Mouse (Mus musculus) G1E-ER4 (cell line): ENCODE results near the gene Rgs16. TPM values are rescaled to one million over a fixed set of nuclear protein-coding genes. Genes with fewer than 3 reads are reported as not detected.

ENCODE experiments used
- GATA1 ChIP-seq: IDR thresholded peaks from one replicate; pipeline ENCODE4 v1.8.0; 2012; ENCODE audit warnings: low read length, inconsistent platforms
- polyA plus RNA-seq: library from polyadenylated mRNA; stranded (reverse); fragments of >175 nt; gene quantifications from 2 replicates; pipeline ENCODE4 v1.2.3, GENCODE M21; 2012

Gene Rgs16
- polyA plus RNA-seq, 1 experiment = not detected

DNA sequence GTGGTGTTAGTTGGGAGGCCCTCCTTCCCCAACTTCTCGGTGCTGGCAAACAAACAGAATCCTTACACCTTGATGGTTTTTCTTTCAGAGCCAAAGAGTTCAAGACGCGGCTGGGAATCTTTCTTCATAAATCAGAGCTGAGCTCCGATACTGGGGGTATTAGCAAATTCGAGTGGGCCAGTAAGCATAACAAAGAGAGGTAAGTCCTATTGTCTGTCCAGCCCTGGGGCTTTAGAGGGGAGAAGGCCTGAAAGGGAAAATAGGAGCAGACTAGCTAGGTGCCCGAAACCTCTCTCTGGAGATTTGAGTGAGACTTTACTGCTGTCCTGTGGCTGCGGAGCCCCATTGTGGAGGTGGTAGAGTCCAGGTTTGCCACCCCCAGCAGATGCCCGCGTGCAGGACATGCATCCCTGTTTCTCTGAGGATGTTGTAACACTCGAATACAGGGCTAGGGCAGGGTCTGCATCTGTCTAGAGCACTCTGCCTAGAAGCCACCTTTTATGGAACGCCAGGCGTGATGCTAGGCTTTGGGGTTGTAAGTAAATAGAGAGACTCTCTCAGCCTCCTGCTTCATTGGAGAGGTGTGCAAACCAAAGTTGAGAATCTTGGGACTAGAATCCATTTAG is 739 bp downstream of the Rgs16 start:
- TF ChIP-seq GATA1 = no peak

DNA sequence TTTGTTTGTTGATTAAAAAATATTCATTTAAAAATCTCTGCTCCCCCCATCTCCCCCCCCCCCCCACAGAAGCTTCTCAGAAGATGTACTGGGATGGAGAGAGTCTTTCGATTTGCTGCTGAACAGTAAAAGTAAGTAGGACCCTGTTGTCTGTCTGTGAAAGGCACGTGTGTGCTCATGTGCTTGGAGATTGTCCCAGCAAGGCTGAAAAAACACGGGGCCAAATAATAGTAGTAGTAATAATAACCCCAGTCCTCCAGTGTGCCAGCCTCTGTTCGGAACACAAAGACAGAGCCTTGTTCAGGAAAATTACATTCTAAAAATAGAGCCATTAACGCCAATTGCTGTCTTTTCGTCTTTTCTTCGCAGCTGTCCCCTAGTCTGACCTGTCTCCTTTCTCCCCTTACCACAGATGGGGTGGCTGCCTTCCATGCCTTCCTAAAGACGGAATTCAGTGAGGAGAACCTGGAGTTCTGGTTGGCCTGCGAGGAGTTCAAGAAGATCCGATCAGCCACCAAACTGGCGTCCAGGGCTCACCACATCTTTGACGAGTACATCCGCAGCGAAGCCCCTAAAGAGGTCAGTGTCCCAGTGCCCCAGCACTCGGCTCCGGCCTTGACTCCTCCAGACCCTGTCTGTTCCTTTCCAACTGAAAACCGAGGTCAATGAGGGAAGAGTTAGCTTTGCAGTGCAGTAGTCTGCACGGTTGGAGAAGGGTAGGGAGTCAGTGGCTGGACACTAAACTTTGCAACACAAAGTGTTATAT is 1.6 kb downstream of the Rgs16 start:
- no peak for TF ChIP-seq GATA1

DNA sequence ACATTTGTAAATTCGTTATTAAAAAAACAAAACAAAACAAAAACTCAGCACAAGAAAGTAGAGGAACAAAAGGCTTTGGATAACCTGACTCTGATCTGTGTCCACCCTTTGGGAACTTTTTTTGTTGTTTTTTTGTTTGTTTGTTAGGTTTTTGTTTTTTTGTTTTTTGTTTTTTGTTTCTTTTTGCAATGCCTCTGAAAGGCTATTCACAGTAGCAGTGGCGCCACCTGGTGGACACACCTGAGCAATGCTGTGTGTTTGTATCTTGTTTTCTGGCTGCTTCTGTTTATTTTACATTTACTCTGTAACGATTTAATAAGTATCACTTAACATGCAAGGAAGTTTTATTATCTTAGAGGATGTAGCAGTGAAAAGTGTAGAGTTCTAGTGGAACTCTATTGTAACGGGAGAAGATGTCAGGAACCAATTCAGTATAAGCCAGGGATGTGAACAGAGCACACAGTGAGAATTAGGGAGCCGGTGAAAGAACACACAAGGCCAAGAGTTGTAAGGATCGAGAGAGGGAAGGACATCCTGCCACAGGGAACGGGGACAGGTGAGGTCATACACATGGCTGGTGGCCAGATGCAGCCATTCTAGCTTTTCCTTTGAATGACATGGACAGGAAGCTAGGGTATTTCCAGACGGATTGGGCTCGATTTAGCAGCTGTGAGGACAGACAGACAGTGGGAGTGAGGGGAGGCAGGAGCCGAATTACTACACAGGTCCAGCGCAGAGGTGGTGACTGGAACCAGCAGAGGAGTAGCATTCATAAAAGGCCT is 2.4 kb downstream of the Rgs16 start:
- TF ChIP-seq GATA1 = no peak

DNA sequence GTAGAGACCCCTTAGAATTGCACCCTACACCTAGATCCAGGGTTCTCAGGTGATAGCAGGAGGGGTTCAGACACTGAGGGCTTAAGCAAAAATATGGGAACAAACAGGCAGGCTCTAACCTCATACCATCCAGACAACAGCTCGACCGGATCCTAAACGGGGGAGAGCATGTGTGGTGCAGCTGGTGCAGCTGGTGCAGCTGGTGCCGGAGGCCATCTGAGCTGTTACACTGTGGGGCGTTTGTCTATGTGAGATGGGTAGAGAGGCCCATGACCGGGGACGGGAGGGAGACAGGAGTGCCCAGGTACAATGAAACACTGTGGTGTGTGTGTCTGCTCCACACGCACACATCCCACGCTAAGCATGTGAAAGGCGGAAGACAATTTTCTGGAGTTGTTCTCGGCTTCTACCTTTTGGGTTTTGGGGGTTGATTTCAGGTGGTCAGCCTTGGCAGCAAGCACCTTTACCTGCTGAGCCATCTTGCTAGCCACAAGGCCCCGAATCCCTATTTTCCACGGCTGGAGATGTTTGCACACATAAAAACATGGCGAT is 6.0 kb downstream of the Rgs16 start:
- no peak for TF ChIP-seq GATA1

DNA sequence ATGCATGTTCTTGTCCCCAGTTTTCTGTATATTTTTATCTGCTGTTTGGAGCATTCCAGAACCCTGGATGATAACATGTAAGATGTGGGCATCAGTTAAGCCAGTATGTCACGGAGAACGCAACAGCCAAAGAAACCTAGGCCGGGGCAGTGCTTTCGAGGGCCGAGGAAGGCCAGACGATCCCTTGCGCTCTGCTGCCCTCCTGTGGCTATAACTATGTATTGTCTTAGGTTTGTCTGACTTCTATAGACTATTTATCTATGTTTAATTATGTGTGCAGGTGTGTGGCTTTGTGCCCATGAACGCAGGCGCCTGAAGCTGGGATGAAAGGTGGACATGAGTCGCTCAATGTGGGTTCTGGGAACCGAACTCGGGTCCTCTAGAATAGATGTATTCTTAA is 6.6 kb downstream of the Rgs16 start:
- no peak for TF ChIP-seq GATA1

DNA sequence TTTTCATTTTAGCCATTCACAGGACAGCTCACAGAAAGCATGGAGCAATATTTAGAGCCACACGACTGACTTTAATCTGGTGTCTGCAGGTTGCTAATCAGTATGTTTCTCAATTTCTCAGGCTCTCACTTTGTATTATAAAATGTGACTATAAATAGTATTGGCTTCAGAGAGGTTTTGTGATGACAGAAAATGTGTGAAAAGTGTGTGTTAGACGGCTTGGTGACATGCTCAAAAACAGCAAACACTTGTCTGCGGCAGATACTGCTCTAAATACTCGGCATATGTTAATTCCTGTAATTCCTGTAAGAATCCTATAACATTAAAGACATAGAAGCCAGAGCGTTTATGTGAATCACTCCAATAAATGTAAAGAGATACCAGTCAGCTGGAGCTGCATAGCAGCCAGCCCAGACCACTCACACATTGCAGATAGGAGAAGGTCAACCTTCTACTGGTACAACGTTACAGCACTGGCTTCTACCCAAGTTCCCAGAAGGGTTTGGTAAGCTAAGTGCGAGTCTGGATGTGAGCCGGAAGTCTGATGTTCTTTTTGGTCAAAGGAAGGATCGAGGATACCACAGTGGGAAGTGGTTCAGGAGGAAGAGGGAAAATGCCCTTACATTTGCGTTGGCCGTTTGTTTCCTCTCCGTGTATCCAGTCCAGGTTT is 7.8 kb downstream of the Rgs16 start:
- no peak for TF ChIP-seq GATA1

DNA sequence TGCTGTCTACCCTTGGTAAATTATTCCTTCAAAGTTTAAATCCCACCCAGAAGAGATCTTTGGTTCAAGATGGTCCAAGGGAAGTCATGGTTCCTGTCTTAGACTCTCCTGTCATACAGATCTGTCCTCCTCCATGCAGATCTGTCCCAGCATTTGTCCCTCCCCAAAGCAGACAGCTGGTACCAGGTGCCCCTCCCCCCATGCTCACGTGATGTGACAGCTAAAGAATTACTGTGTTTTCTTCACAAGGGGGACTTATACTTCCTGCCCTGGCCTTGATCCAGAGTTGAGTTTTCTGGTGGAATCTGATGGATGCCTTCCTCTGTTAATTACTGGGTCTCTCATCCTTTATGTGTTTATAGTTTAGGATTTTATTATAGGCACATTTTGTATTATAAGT is 8.4 kb downstream of the Rgs16 start:
- TF ChIP-seq GATA1 = no peak

DNA sequence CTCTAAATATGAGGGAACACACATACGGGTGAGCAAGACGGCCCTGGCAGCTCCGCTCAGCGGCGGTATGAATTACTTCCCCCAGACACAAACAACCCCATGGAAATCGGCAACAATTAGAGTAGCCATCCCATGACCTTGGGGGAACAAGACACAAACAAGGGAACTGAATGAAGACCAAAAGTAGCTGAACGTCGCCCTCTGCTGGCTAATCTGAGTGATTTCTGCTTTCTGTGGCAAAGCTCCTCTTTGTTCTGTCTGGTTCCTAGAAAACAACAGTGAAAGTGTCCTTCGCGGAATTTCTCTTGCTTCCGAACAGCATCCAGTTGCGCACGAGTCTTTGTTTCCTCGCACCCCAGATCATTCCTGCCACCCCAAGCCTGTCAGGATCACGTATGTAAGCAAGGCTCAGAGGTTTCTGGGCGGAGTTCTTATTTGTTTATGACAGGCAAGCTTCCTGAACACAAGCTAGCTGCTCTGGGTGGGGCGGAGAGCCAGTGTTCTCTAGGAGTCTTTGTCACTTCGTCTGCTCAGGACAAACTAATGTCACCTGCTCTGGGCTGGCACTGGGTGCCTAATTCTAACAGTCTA is 9.2 kb downstream of the Rgs16 start, which contains the start of gene Rnasel:
Gene Rnasel (plus strand): TSS at position 216 of the 591 bp plus-strand sequence.
- no peak for TF ChIP-seq GATA1

DNA sequence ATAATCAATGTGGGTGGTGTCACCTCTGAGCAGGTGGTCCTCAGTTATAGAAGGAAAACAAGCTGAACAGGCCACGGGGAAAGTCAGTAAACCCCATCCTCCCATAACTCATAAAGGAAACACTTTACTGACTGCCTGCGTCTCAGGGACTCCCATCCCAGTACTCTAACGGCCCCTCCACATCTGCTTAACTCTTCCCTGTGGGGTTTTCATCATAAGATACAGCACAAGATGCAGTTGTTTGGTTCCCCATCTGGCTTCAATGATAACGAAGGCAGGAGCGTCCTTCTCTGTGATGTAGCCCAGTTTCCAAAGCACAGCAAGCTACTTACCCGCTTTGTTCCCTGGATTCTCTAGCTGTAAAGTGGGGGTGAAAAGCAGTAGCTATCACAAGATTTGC is 9.9 kb downstream of the Rgs16 start:
- TF ChIP-seq GATA1 = peak; percentile 43

DNA sequence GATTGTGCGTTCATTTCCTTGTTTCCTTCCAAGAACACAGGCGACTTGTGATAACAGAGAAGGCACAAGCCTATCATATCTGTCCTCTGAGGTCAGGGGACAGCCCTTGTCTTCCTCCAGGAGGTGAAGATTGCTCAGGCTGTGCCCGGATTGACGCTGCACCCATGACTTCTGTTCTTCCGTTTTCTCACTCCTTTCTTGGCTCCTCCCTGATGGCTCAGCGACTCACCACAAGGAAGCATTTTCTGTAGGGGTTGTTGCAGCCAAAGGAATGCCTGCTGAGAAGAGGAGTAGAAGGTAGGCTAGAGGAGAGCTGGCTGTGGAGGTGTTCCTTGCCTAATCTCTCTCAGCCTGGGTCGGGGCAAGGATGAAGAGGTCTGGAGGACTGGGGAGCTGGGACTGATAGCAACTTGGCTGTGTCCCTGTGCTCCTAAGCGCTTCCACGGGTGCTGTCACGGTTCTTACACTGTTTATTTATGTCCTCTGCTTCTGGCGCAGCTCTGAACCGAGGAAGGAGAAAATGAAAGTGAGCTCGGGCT is 11.7 kb downstream of the Rgs16 start:
- peak; percentile 67 for TF ChIP-seq GATA1

DNA sequence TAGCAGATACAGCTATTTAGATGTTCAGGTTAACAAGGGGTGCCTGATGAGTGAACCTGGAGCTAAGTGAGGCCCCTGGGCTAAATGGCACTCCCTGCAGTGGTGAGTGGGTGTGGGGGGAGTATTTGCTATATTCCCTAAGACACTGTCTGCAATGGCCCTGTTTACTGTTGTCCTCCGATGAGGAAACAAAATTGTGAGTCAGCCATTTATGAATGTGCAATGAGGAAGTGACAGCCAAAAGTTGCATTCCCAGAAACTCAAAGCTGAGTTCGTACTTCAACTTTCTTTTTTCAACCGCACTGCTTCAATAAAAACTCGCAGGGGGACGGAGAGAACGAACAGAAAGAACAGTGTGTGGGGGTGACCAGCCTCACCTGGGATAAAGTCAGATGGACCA is 12.4 kb downstream of the Rgs16 start:
- no peak for TF ChIP-seq GATA1

DNA sequence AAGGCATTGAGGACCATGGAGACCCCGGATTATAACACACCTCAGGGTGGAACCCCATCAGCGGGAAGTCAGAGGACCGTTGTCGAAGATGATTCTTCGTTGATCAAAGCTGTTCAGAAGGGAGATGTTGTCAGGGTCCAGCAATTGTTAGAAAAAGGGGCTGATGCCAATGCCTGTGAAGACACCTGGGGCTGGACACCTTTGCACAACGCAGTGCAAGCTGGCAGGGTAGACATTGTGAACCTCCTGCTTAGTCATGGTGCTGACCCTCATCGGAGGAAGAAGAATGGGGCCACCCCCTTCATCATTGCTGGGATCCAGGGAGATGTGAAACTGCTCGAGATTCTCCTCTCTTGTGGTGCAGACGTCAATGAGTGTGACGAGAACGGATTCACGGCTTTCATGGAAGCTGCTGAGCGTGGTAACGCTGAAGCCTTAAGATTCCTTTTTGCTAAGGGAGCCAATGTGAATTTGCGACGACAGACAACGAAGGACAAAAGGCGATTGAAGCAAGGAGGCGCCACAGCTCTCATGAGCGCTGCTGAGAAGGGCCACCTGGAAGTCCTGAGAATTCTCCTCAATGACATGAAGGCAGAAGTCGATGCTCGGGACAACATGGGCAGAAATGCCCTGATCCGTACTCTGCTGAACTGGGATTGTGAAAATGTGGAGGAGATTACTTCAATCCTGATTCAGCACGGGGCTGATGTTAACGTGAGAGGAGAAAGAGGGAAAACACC is 13.7 kb downstream of the Rgs16 start:
- TF ChIP-seq GATA1 = no peak

DNA sequence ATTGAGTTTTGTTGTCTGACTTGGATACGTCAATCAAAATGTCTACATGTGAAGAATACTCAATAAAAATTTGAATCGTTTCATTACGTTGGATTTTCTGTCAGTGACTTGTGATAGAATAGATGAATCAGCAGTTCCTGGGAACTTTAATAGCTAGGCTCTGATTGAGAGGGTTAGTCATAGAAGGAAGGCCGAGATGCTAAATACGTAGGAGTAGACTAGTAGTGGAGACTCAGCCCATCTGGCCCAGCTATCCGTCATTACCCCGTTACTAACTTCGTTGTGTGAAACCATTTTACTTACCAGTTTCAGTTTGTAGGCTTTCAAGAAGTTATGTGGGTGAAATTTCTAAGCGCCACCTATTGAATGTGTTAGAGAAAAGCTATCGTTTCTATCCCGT is 24.0 kb downstream of the Rgs16 start:
- no peak for TF ChIP-seq GATA1

DNA sequence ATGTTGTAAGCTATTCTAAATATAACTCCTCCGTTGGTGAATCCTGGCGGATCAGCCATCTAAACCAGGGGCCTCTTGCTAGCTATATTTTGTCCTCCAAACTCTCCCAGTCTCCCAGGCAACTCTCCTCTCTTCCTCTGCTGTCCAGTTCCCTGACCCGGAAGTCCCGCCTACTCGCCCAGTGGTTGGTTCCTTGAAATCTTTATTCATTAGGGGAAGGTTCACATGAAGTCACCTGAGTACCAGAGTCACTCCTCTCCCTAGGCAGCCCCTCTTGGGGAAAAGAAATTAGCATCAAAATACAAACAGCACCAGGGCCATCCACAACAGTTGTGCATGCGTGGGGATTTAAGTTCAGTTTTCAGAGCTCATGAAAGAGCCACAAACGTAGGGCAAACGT is 26.1 kb downstream of the Rgs16 start:
- no peak for TF ChIP-seq GATA1
